Mouse (Mus musculus) naive thymus-derived CD4-positive, alpha-beta T cell, adult 2 months (primary cell): ENCODE data around the gene Pla2g7.
A peak's percentile ranks its signal among the peaks of the same experiment; 100 is the strongest.
"Not testable (repeated sequence)": the region's sequence is repeated elsewhere in the genome, so short reads cannot be mapped to it uniquely, and the experiment has no call there.

Experiments
- DNase-seq: peaks from one replicate; pipeline ENCODE4 v3.0.0-alpha.2; 2011; ENCODE audit warnings: low read depth

The Pla2g7 gene

GRCm38 (mm10) chr17:43567992-43568888 is at the start of gene Pla2g7:
Gene Pla2g7 (plus strand): TSS chr17:43568098.
- DNase-seq, result no peak

GRCm38 (mm10) chr17:43518644-43519409 is 49.1 kb upstream of the Pla2g7 start:
- DNase-seq, result peak; percentile 25

- no peak for DNase-seq
Measured at GRCm38 (mm10) chr17:43520166-43520565, 47.7 kb upstream of the Pla2g7 start.

- no peak for DNase-seq
Measured at GRCm38 (mm10) chr17:43530507-43530906, 37.4 kb upstream of the Pla2g7 start.

GRCm38 (mm10) chr17:43531192-43531591 is 36.7 kb upstream of the Pla2g7 start:
- no peak for DNase-seq

GRCm38 (mm10) chr17:43534362-43535222 is 33.3 kb upstream of the Pla2g7 start:
- DNase-seq, result no peak

- not testable (repeated sequence) for DNase-seq
Measured at GRCm38 (mm10) chr17:43536841-43537240, 31.1 kb upstream of the Pla2g7 start.

GRCm38 (mm10) chr17:43538767-43539166 is 29.1 kb upstream of the Pla2g7 start:
- no peak for DNase-seq

GRCm38 (mm10) chr17:43543539-43543938 is 24.4 kb upstream of the Pla2g7 start, which contains the start of gene Ankrd66:
Gene Ankrd66 (minus strand): TSS chr17:43543639.
- DNase-seq, result no peak

GRCm38 (mm10) chr17:43544040-43544439 is 23.9 kb upstream of the Pla2g7 start:
- DNase-seq, result no peak

GRCm38 (mm10) chr17:43551122-43551630 is 16.7 kb upstream of the Pla2g7 start:
- no peak for DNase-seq

GRCm38 (mm10) chr17:43554516-43555403 is 13.1 kb upstream of the Pla2g7 start:
- no peak for DNase-seq

GRCm38 (mm10) chr17:43557104-43557503 is 10.8 kb upstream of the Pla2g7 start:
- DNase-seq, result no peak

GRCm38 (mm10) chr17:43557541-43558090 is 10.3 kb upstream of the Pla2g7 start:
- DNase-seq, result no peak

- DNase-seq, result no peak
Measured at GRCm38 (mm10) chr17:43558678-43559077, 9.2 kb upstream of the Pla2g7 start.

GRCm38 (mm10) chr17:43563192-43563987 is 4.5 kb upstream of the Pla2g7 start:
- no peak for DNase-seq

GRCm38 (mm10) chr17:43567593-43567991 is 306 bp upstream of the Pla2g7 start:
- no peak for DNase-seq

- DNase-seq, result no peak
Measured at GRCm38 (mm10) chr17:43569287-43569686, 1.4 kb downstream of the Pla2g7 start.

GRCm38 (mm10) chr17:43573624-43574073 is 5.8 kb downstream of the Pla2g7 start:
- no peak for DNase-seq
